Mouse (Mus musculus): Measurements from ENCODE around the gene Dars2. TPM values are rescaled to one million over a fixed set of nuclear protein-coding genes. Genes with fewer than 3 reads are reported as not detected.
"Not testable (repeated sequence)": the region's sequence is repeated elsewhere in the genome, so short reads cannot be mapped to it uniquely, and the experiment has no call there.

Gene Dars2
- polyA plus RNA-seq, 1 experiment from 2014 or later = 57.3 TPM

DNA sequence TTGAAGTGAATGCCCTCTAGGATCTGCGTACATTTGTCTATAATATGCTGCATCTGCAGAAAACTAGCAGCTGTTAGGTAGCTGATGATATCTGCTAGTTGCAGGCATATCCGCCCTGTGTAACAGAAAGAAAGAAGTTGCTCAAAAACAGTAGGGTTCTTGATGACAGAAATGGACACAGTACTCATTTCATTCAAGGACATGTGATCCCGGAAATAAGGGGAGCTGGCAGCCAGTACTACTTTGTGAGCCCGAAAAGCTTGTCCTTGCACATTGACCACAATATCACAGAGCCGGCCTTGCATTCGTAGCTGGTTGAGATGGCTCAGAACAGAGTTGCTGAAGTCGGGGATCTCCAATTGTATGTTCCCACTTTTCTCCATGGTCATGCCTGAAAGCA lies 38.1 kb downstream of the Dars2 start:
- peaks cover 4% of the 10 kb centered on the region; the same call in 1 of the 2 replicates for H3K4me1 ChIP-seq
- no peaks in the 10 kb centered on the region for H3K27me3 ChIP-seq (ENCODE audit: insufficient read depth, poor library complexity, severe bottlenecking)
- no peaks in the 10 kb centered on the region for H3K9me3 ChIP-seq
- H3K36me3 ChIP-seq = peaks cover 55% of the 10 kb centered on the region
- H3K27ac ChIP-seq = no peak overlapping the region
- DNase-seq (ENCODE audit: low spot score) = no peak
- 89% methylated on average over 7 of the region's 7 CpGs for whole genome bisulfite sequencing
- H3K4me3 ChIP-seq = no peak overlapping the region

DNA sequence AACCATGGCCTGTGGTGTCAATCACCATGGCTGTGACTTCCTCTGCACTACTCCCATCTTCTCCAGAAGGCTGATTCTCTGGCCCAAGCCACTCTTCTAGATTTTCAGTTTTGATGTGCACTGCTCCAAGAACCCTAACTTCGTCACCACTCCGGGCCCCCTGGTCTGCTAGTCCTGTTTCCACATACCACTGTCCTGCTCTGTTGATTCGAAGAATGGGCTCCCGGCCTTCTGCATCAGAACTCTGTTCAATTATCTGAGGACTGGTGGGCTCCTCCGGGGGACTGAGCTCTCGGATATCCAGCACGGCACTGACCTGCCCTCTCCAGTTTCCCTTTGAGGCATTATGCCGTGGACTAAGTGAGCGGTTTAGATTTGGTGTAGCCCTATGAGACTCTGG lies 38.6 kb downstream of the Dars2 start:
- WGBS = 92% methylated on average over 9 of the region's 9 CpGs
- no peak for DNase-seq (ENCODE audit: low spot score)
- H3K36me3 ChIP-seq = peaks cover 55% of the 10 kb centered on the region

DNA sequence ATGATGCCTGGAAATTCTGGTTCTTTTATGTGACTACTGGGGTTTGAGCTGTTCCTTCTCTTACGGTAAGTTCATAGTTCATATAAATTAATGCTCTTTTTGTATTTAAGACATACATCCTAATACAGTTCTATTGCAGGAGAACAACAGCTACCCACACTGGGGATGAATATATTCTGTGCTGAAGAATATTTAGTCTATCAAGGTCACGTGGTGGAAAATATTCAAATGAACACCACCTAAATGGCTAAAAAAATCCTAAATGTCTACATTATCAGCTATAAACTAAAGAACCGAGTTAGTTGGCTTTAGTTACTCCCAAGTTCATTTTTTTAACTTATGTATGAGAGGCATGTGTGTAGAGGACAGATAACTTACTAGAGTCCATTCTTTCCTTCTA lies 40.4 kb downstream of the Dars2 start:
- Histone ChIP-seq H3K4me3 (no peak overlapping the region), H3K4me1 (peaks cover 4% of the 10 kb centered on the region; the same call in 1 of the 2 replicates), H3K27ac (no peak overlapping the region), H3K9me3 (no peaks in the 10 kb centered on the region), H3K27me3 (ENCODE audit: insufficient read depth, poor library complexity, severe bottlenecking) (no peaks in the 10 kb centered on the region), H3K36me3 (peaks cover 49% of the 10 kb centered on the region)
- DNase-seq (ENCODE audit: low spot score) = no peak
- WGBS = 88% methylated on average over 3 of the region's 3 CpGs

More for the DNA sequence above, 38.6 kb downstream of the Dars2 start:
- Histone ChIP-seq H3K27ac (no peak overlapping the region), H3K27me3 (ENCODE audit: insufficient read depth, poor library complexity, severe bottlenecking) (no peaks in the 10 kb centered on the region), H3K9me3 (no peaks in the 10 kb centered on the region), H3K4me3 (no peak overlapping the region), H3K4me1 (peaks cover 4% of the 10 kb centered on the region; the same call in 1 of the 2 replicates)

DNA sequence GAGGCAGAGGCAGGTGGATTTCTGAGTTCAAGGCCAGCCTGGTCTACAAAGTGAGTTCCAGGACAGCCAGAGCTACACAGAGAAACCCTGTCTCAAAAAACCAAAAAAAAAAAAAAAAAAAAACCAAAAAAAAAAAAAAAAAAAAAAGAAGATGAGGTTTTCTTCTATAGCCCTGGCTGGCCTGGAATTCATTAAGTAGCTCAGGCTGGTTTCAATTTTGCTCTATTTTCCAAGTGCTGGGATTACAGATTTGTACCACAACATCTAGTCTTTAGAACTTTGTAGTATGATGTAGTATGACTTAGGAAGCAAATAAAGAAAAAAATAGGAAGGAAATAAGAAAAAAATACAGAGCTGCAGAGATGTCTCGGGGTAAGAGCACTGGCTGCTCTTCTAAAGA lies 42.0 kb downstream of the Dars2 start:
- not testable (repeated sequence) for DNase-seq (ENCODE audit: low spot score); H3K4me1 ChIP-seq; H3K27ac ChIP-seq; H3K4me3 ChIP-seq; H3K27me3 ChIP-seq (ENCODE audit: insufficient read depth, poor library complexity, severe bottlenecking); H3K9me3 ChIP-seq
- WGBS = 88% methylated on average over 1 of the region's 1 CpGs
- H3K36me3 ChIP-seq = peaks cover 49% of the 10 kb centered on the region

DNA sequence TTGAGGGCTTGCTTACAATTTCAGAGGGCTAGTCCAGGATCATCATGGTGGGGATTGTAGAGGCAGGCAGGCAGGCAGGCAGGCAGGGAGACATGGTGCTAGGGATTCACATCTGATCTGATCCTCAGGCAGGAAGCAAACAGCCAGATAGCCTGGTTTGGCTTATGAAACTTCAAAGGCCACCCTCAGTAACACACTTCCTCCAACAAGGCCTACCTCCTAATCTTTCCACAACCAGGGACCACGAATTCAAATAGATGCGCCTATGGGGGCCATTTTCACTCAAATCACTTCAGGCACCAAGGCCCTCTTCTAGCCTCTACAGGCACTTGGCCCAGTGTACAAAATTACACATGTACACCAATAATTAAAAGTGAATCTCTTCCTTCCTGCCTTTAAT lies 43.3 kb downstream of the Dars2 start:
- Histone ChIP-seq H3K36me3 (peaks cover 44% of the 10 kb centered on the region), H3K4me1 (no peaks in the 10 kb centered on the region), H3K9me3 (no peaks in the 10 kb centered on the region), H3K27ac (no peak overlapping the region), H3K4me3 (no peak overlapping the region), H3K27me3 (ENCODE audit: insufficient read depth, poor library complexity, severe bottlenecking) (no peaks in the 10 kb centered on the region)
- no peak for DNase-seq (ENCODE audit: low spot score)
- WGBS = 76% methylated on average over 2 of the region's 2 CpGs

DNA sequence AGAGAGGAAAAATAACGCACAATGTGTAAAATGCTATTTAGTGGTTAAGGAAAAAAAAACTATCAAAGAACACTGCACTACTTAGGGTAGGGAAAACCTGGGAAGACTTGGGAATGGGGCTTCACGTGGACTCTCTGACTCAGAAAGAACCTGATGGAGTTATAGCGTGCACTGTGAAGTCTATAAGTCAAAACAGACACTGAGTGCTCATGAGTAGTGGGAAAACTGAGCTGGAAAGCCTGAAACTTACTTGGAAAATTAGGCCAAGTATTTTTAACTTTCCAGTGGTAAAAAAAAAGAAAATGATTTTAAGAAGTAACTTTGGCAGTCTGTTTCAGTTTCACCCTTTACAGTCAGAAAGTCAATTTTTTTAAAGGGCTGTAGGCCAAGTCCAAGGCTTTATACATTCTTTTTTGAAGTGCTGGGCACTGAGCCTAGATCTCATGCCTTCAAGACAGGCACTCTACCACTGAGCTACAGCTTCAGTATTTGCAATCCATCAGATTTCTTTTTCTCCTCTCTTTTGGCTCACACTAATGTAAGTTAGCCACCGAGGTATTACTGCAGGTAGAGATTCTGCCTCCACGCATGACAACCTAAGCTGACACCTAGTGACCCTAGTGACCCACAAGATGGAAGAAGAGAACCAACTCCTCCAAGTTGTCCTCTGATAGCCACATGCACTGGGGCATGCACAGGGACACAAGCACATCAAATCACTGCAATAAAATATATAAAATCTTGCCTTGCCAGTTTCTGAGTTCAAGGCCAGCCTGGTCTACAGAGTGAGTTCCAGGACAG lies 44.8 kb downstream of the Dars2 start:
- no peaks in the 10 kb centered on the region for H3K9me3 ChIP-seq
- 86% methylated on average over 5 of the region's 5 CpGs for WGBS
- no peak overlapping the region for H3K4me3 ChIP-seq
- H3K27me3 ChIP-seq (ENCODE audit: insufficient read depth, poor library complexity, severe bottlenecking) = no peaks in the 10 kb centered on the region
- no peak overlapping the region for H3K27ac ChIP-seq
- DNase-seq (ENCODE audit: low spot score) = peak; percentile 25
- peaks cover 35% of the 10 kb centered on the region for H3K36me3 ChIP-seq
- no peaks in the 10 kb centered on the region for H3K4me1 ChIP-seq

DNA sequence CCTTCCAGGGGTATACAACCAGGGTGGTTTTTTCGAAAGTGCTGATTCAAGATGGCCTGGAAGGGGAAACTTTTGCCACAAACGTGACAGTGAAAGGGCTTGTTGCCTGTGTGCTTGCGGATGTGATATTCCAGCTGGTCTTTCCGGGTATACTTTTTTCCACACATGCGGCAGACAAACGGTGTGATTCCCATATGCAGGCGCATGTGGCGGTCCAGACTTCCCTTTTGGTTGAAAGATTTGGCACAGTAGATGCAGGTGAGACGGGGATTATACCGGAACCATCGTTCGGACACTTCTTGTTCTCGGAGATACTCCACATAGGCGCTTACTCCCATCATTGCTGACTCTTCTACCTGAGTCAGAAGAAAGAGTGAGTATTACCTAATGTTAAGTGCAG lies 50.4 kb downstream of the Dars2 start:
- H3K4me1 ChIP-seq = no peaks in the 10 kb centered on the region
- 93% methylated on average over 14 of the region's 14 CpGs for WGBS
- peak; percentile 53 for DNase-seq (ENCODE audit: low spot score)
- H3K9me3 ChIP-seq = no peaks in the 10 kb centered on the region
- no peaks in the 10 kb centered on the region for H3K27me3 ChIP-seq (ENCODE audit: insufficient read depth, poor library complexity, severe bottlenecking)
- peaks cover 32% of the 10 kb centered on the region for H3K36me3 ChIP-seq
- H3K27ac ChIP-seq = no peak overlapping the region
- no peak overlapping the region for H3K4me3 ChIP-seq

DNA sequence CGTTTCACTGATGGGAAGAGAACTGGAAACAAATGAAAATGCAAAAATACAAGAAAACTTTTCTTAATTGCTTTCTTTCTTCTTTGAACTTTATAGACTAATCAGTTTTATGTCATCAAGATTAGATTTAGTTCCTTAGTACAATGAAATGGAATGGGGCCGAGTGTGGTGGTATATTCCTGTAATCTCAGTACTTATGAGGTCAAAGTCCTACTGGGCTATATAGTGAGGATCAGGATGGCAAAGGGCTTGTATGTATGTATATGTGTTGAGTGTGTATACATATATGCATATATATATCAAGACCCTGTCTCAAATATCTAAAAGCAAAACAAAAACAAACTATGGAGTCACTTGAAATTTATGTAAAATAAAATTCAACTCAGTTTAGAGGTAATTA lies 54.1 kb downstream of the Dars2 start:
- Histone ChIP-seq H3K4me1 (no peaks in the 10 kb centered on the region), H3K27ac (no peak overlapping the region), H3K27me3 (ENCODE audit: insufficient read depth, poor library complexity, severe bottlenecking) (no peaks in the 10 kb centered on the region), H3K4me3 (no peak overlapping the region), H3K9me3 (no peaks in the 10 kb centered on the region), H3K36me3 (peaks cover 52% of the 10 kb centered on the region)
- DNase-seq (ENCODE audit: low spot score) = no peak
- 74% methylated on average over 2 of the region's 2 CpGs for WGBS

DNA sequence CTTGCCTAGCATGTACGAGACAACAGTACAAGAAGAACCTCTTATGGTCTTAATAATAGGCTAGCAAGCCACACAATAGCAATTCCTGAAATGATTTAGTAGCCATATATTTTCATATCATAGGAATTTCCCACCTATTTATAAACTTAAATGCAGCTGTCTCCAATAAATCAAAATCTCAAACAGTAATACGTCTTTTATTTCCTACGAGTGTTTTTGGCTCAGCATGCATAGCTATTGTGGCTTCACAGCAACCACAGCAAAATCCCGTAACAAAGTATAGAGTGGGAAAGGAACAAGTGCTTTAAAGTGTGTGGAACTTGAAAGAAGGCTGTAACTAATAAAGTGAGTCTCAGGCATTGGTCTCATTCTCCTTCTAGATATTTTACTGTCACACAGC lies 60.0 kb downstream of the Dars2 start:
- Histone ChIP-seq H3K4me1 (no peaks in the 10 kb centered on the region), H3K27ac (no peak overlapping the region), H3K9me3 (no peaks in the 10 kb centered on the region), H3K4me3 (no peak overlapping the region), H3K36me3 (peaks cover 40% of the 10 kb centered on the region), H3K27me3 (ENCODE audit: insufficient read depth, poor library complexity, severe bottlenecking) (no peaks in the 10 kb centered on the region)
- DNase-seq (ENCODE audit: low spot score) = no peak
- 92% methylated on average over 4 of the region's 4 CpGs for WGBS

DNA sequence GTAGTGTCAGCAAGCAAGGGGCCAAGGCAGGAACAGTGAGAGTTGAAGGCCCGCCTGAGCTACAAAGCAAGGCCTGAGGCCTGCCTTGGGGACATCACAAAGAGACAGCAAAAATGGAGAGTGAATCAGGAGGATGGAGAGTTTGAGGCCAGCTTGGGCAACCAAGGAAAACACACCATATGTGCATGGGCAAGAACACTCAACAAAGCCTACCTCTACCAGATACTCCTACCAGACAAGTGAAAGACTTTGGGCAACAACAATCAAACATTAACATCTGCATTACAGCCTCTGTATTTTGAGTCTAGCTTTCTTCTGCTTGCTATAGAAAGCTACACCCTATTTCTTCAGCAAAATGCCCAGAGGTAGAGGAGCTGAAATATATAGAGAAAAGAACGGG lies 62.4 kb downstream of the Dars2 start:
- peak; percentile 36 for DNase-seq (ENCODE audit: low spot score)
- peaks cover 37% of the 10 kb centered on the region for H3K36me3 ChIP-seq
- H3K9me3 ChIP-seq = no peaks in the 10 kb centered on the region
- no peaks in the 10 kb centered on the region for H3K4me1 ChIP-seq
- no peak overlapping the region for H3K27ac ChIP-seq
- WGBS = 91% methylated on average over 2 of the region's 2 CpGs
- H3K4me3 ChIP-seq = no peak overlapping the region
- no peaks in the 10 kb centered on the region for H3K27me3 ChIP-seq (ENCODE audit: insufficient read depth, poor library complexity, severe bottlenecking)

DNA sequence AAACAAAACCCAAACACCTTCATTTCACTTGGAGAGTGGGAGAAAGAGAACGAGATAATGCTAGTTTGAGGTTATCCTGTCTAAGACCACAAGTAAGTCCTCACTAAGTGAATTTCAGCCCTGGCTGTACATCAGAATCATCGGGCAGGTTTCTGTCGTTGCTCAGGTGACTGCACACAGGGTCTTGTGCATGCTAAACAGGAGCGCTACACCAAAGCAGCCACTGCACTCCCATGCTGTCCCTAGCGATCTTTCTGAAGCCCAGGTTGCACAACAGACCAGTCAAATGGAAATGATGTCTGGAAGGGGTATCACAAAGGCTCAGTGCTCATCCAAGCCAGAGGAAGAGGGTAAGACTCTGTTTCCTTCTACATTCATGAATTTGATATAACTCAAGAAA lies 64.0 kb downstream of the Dars2 start:
- peak; percentile 62 for DNase-seq (ENCODE audit: low spot score)
- Histone ChIP-seq H3K27me3 (ENCODE audit: insufficient read depth, poor library complexity, severe bottlenecking) (no peaks in the 10 kb centered on the region), H3K4me3 (no peak overlapping the region), H3K4me1 (no peaks in the 10 kb centered on the region), H3K27ac (no peak overlapping the region), H3K9me3 (no peaks in the 10 kb centered on the region), H3K36me3 (peaks cover 22% of the 10 kb centered on the region)
- WGBS = 88% methylated on average over 5 of the region's 5 CpGs

DNA sequence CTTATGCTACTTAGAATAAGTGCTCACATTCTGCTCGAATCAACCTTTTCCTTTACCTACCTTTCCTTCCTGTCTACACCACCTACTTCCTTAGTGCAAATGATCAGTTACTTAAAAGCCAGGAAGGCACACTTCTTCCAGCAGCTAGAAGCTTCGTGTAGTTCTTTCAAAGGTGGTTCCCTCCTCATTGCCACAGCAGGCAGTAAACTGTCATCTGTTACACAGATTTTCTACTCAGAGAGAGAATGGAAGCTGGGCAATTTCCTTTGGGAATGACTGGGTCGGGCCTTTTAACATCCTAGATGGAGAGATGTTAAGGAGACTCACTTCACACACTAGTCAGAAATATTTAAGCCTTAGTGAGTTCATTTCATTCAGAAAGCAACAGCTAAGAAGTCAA lies 64.9 kb downstream of the Dars2 start:
- H3K4me1 ChIP-seq = no peaks in the 10 kb centered on the region
- H3K9me3 ChIP-seq = no peaks in the 10 kb centered on the region
- H3K36me3 ChIP-seq = peaks cover 21% of the 10 kb centered on the region
- no peak for DNase-seq (ENCODE audit: low spot score)
- WGBS = 76% methylated on average over 3 of the region's 3 CpGs
- no peaks in the 10 kb centered on the region for H3K27me3 ChIP-seq (ENCODE audit: insufficient read depth, poor library complexity, severe bottlenecking)
- H3K4me3 ChIP-seq = no peak overlapping the region
- H3K27ac ChIP-seq = no peak overlapping the region

DNA sequence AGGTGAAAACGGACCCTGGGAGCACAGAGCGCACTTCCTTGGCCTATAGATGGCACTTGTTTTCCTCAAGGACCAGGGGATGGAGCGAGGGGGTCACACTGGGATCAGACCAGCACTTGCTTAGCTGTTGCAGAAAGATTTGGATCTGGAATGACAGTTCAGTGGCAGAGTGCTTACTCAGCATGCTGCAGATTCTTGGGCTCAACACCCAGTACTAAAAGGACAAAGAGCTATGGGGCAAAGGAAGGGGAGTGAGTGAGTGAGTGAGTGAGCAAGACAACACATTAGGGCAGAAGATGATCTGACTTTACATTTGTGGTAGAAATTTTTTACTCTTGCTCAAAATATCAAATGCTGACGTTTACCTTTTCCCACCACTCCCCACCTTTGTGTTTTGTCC lies 65.5 kb downstream of the Dars2 start:
- Histone ChIP-seq H3K9me3 (no peaks in the 10 kb centered on the region), H3K4me3 (no peak overlapping the region), H3K36me3 (peaks cover 22% of the 10 kb centered on the region), H3K27me3 (ENCODE audit: insufficient read depth, poor library complexity, severe bottlenecking) (no peaks in the 10 kb centered on the region), H3K4me1 (no peaks in the 10 kb centered on the region), H3K27ac (no peak overlapping the region)
- WGBS = 66% methylated on average over 4 of the region's 4 CpGs
- peak; percentile 65 for DNase-seq (ENCODE audit: low spot score)

DNA sequence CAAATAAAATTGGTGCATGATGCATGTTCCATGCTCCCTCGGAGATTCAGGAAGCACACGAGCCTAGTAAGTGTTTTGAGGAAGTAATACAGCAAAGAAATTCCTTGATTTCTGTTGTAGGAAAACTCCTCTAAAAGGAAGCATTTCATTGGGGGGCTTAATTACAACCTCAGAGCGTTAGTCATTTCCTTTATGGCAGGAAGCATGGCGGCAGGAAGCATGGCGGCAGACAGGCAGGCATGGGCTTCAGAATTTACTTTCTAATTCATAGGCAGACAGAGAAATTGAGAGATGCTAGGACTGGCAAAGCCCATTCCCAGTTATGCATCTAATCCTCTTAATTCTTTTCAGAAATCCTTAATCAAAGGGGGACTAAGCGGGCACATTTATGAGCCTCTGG lies 76.6 kb downstream of the Dars2 start:
- 84% methylated on average over 6 of the region's 6 CpGs for WGBS
- no peak overlapping the region for H3K27ac ChIP-seq
- H3K27me3 ChIP-seq (ENCODE audit: insufficient read depth, poor library complexity, severe bottlenecking) = no peaks in the 10 kb centered on the region
- no peak overlapping the region for H3K4me3 ChIP-seq
- H3K36me3 ChIP-seq = no peaks in the 10 kb centered on the region
- no peaks in the 10 kb centered on the region for H3K9me3 ChIP-seq
- H3K4me1 ChIP-seq = peaks cover 6% of the 10 kb centered on the region; the same call in 1 of the 2 replicates
- no peak for DNase-seq (ENCODE audit: low spot score)
